Mouse (Mus musculus): ENCODE measurements around the gene Fdxr. TPM values are rescaled to one million over a fixed set of nuclear protein-coding genes. Genes with fewer than 3 reads are reported as not detected.
A peak's percentile ranks its signal among the peaks of the same experiment; 100 is the strongest.

Gene Fdxr
- polyA plus RNA-seq, 2 experiments = 12.3 to 13.7 TPM

- 39% methylated on average over 7 of the region's 7 CpGs for WGBS (ENCODE audit: insufficient replicate concordance)
- no peaks in the 10 kb centered on the region for H3K36me3 ChIP-seq (replicated peaks; ENCODE audit: control insufficient read depth, insufficient read depth, low read depth)
- H3K4me3 ChIP-seq (ENCODE audit: insufficient read depth in 1 of 2, low read depth in 2 of 2, low read length in 2 of 2) = no peak overlapping the region
- peaks cover 45% of the 10 kb centered on the region for H3K27me3 ChIP-seq (ENCODE audit: control insufficient read depth, insufficient read depth, low read length)
- no peak overlapping the region for H3K9ac ChIP-seq (replicated peaks)
- H3K27ac ChIP-seq = no peak overlapping the region
- no peak overlapping the region for H3K4me2 ChIP-seq (ENCODE audit: low read depth)
- no peaks in the 10 kb centered on the region for H3K4me1 ChIP-seq (replicated peaks; ENCODE audit: control insufficient read depth in 2 of 2, insufficient read depth in 2 of 2, low read length in 1 of 2)
- no peak for DNase-seq (ENCODE audit: low read depth in 3 of 3, low spot score in 3 of 3)
- no peaks in the 10 kb centered on the region for H3K9me3 ChIP-seq (ENCODE audit: control insufficient read depth, low read length)
- no peak for ATAC-seq (ENCODE audit: insufficient read depth)
- TF ChIP-seq CTCF (IDR thresholded peaks at IDR 0.05; ENCODE audit: low read depth) (no peak), EP300 (IDR thresholded peaks at IDR 0.05; ENCODE audit: low read depth) (no peak)
Measured at GRCm38 (mm10) chr11:115264136-115264861, 12.6 kb downstream of the Fdxr start.

- no peaks in the 10 kb centered on the region for H3K9me3 ChIP-seq (ENCODE audit: control insufficient read depth, low read length)
- no peak overlapping the region for H3K27ac ChIP-seq
- no peaks in the 10 kb centered on the region for H3K4me1 ChIP-seq (replicated peaks; ENCODE audit: control insufficient read depth in 2 of 2, insufficient read depth in 2 of 2, low read length in 1 of 2)
- H3K27me3 ChIP-seq (ENCODE audit: control insufficient read depth, insufficient read depth, low read length) = peaks cover 52% of the 10 kb centered on the region
- DNase-seq (ENCODE audit: low read depth in 3 of 3, low spot score in 3 of 3) (no peak), ATAC-seq (ENCODE audit: insufficient read depth) (no peak)
- no peaks in the 10 kb centered on the region for H3K36me3 ChIP-seq (replicated peaks; ENCODE audit: control insufficient read depth, insufficient read depth, low read depth)
- H3K9ac ChIP-seq (replicated peaks) = no peak overlapping the region
- H3K4me2 ChIP-seq (ENCODE audit: low read depth) = no peak overlapping the region
- 67% methylated on average over 11 of the region's 11 CpGs for WGBS (ENCODE audit: insufficient replicate concordance)
- no peak overlapping the region for H3K4me3 ChIP-seq (ENCODE audit: insufficient read depth in 1 of 2, low read depth in 2 of 2, low read length in 2 of 2)
- TF ChIP-seq CTCF (IDR thresholded peaks at IDR 0.05; ENCODE audit: low read depth) = no peak
- no peak for TF ChIP-seq EP300 (IDR thresholded peaks at IDR 0.05; ENCODE audit: low read depth)
Measured at GRCm38 (mm10) chr11:115262954-115263353, 13.9 kb downstream of the Fdxr start.

GRCm38 (mm10) chr11:115259134-115259533 lies 17.7 kb downstream of the Fdxr start:
- no peak for ATAC-seq (ENCODE audit: insufficient read depth)

GRCm38 (mm10) chr11:115257775-115258510 lies 18.9 kb downstream of the Fdxr start:
- Histone ChIP-seq H3K9me3 (ENCODE audit: control insufficient read depth, low read length) (no peaks in the 10 kb centered on the region), H3K27me3 (ENCODE audit: control insufficient read depth, insufficient read depth, low read length) (peaks cover 22% of the 10 kb centered on the region), H3K4me1 (replicated peaks; ENCODE audit: control insufficient read depth in 2 of 2, insufficient read depth in 2 of 2, low read length in 1 of 2) (no peaks in the 10 kb centered on the region), H3K36me3 (replicated peaks; ENCODE audit: control insufficient read depth, insufficient read depth, low read depth) (no peaks in the 10 kb centered on the region), H3K4me3 (ENCODE audit: insufficient read depth in 1 of 2, low read depth in 2 of 2, low read length in 2 of 2) (no peak overlapping the region), H3K27ac (no peak overlapping the region), H3K9ac (replicated peaks) (no peak overlapping the region), H3K4me2 (ENCODE audit: low read depth) (no peak overlapping the region)
- 17% methylated on average over 54 of the region's 59 CpGs for WGBS (ENCODE audit: insufficient replicate concordance)
- no peak for DNase-seq (ENCODE audit: low read depth in 3 of 3, low spot score in 3 of 3)
- 0 out of 2 replicates have a peak, but pooled peaks have one; percentile 21 for ATAC-seq (ENCODE audit: insufficient read depth)
- no peak for TF ChIP-seq CTCF (IDR thresholded peaks at IDR 0.05; ENCODE audit: low read depth)
- no peak for TF ChIP-seq EP300 (IDR thresholded peaks at IDR 0.05; ENCODE audit: low read depth)

More at GRCm38 (mm10) chr11:115259134-115259533, 17.7 kb downstream of the Fdxr start:
- 55% methylated on average over 4 of the region's 4 CpGs for WGBS (ENCODE audit: insufficient replicate concordance)
- no peak overlapping the region for H3K4me2 ChIP-seq (ENCODE audit: low read depth)
- H3K27ac ChIP-seq = no peak overlapping the region
- H3K9ac ChIP-seq (replicated peaks) = no peak overlapping the region
- H3K4me3 ChIP-seq (ENCODE audit: insufficient read depth in 1 of 2, low read depth in 2 of 2, low read length in 2 of 2) = no peak overlapping the region
- TF ChIP-seq EP300 (IDR thresholded peaks at IDR 0.05; ENCODE audit: low read depth) (no peak), CTCF (IDR thresholded peaks at IDR 0.05; ENCODE audit: low read depth) (no peak)
- no peaks in the 10 kb centered on the region for H3K4me1 ChIP-seq (replicated peaks; ENCODE audit: control insufficient read depth in 2 of 2, insufficient read depth in 2 of 2, low read length in 1 of 2)
- H3K9me3 ChIP-seq (ENCODE audit: control insufficient read depth, low read length) = no peaks in the 10 kb centered on the region
- H3K36me3 ChIP-seq (replicated peaks; ENCODE audit: control insufficient read depth, insufficient read depth, low read depth) = no peaks in the 10 kb centered on the region
- DNase-seq (ENCODE audit: low read depth in 3 of 3, low spot score in 3 of 3) = no peak
- peaks cover 25% of the 10 kb centered on the region for H3K27me3 ChIP-seq (ENCODE audit: control insufficient read depth, insufficient read depth, low read length)

GRCm38 (mm10) chr11:115251258-115251657 lies 25.6 kb downstream of the Fdxr start:
- no peaks in the 10 kb centered on the region for H3K9me3 ChIP-seq (ENCODE audit: control insufficient read depth, low read length)
- TF ChIP-seq CTCF (IDR thresholded peaks at IDR 0.05; ENCODE audit: low read depth) (no peak), EP300 (IDR thresholded peaks at IDR 0.05; ENCODE audit: low read depth) (no peak)
- WGBS (ENCODE audit: insufficient replicate concordance) = 48% methylated on average over 3 of the region's 3 CpGs
- peaks cover 31% of the 10 kb centered on the region for H3K27me3 ChIP-seq (ENCODE audit: control insufficient read depth, insufficient read depth, low read length)
- no peak overlapping the region for H3K4me3 ChIP-seq (ENCODE audit: insufficient read depth in 1 of 2, low read depth in 2 of 2, low read length in 2 of 2)
- no peak overlapping the region for H3K27ac ChIP-seq
- ATAC-seq (ENCODE audit: insufficient read depth) (no peak), DNase-seq (ENCODE audit: low read depth in 3 of 3, low spot score in 3 of 3) (no peak)
- H3K4me1 ChIP-seq (replicated peaks; ENCODE audit: control insufficient read depth in 2 of 2, insufficient read depth in 2 of 2, low read length in 1 of 2) = no peaks in the 10 kb centered on the region
- no peak overlapping the region for H3K9ac ChIP-seq (replicated peaks)
- no peak overlapping the region for H3K4me2 ChIP-seq (ENCODE audit: low read depth)
- no peaks in the 10 kb centered on the region for H3K36me3 ChIP-seq (replicated peaks; ENCODE audit: control insufficient read depth, insufficient read depth, low read depth)

Data from liver, embryonic 14.5 days (tissue).